Mouse (Mus musculus): ENCODE data around the gene Ptgs1. TPM values are rescaled to one million over a fixed set of nuclear protein-coding genes. Genes with fewer than 3 reads are reported as not detected.

Ptgs1 gene
- polyA plus RNA-seq, 1 experiment from 2014 or later: 30.3 TPM

GRCm38 (mm10) chr2:36210796-36211195 lies 19.4 kb upstream of the Ptgs1 start:
- H3K9ac ChIP-seq (ENCODE audit: low read depth, low read length): 0 out of 2 replicates have a peak overlapping the region, but pooled peaks have one; percentile 30
- WGBS: 5% methylated on average over 30 of the region's 34 CpGs
- H3K36me3 ChIP-seq (ENCODE audit: control insufficient read depth, insufficient read depth, low read length): no peaks in the 10 kb centered on the region
- DNase-seq (ENCODE audit: low spot score): no peak
- H3K9me3 ChIP-seq (ENCODE audit: control insufficient read depth, low read length): no peaks in the 10 kb centered on the region
- no peaks in the 10 kb centered on the region; the same call in 1 of the 2 replicates for H3K4me1 ChIP-seq (replicated peaks; ENCODE audit: control insufficient read depth, insufficient read depth, low read length)
- H3K27me3 ChIP-seq (replicated peaks; ENCODE audit: control insufficient read depth, insufficient read depth, low read length): peaks cover 19% of the 10 kb centered on the region
- peak overlapping the region; percentile 54 for H3K4me2 ChIP-seq
- H3K27ac ChIP-seq (ENCODE audit: low read depth, low read length): no peak overlapping the region
- H3K4me3 ChIP-seq (ENCODE audit: low read depth, low read length): peak overlapping the region; percentile 13; the same call in 1 of the 2 replicates
- no peak for ATAC-seq (replicated peaks; ENCODE audit: low FRiP score)

- no peak overlapping the region for H3K27ac ChIP-seq (ENCODE audit: low read depth, low read length)
- 34% methylated on average over 7 of the region's 7 CpGs for WGBS
- H3K4me2 ChIP-seq: no peak overlapping the region
- H3K4me3 ChIP-seq (ENCODE audit: low read depth, low read length): no peak overlapping the region
- H3K9me3 ChIP-seq (ENCODE audit: control insufficient read depth, low read length): no peaks in the 10 kb centered on the region
- ATAC-seq (replicated peaks; ENCODE audit: low FRiP score): no peak
- H3K27me3 ChIP-seq (replicated peaks; ENCODE audit: control insufficient read depth, insufficient read depth, low read length): peaks cover 19% of the 10 kb centered on the region
- H3K9ac ChIP-seq (ENCODE audit: low read depth, low read length): no peak overlapping the region
- DNase-seq (ENCODE audit: low spot score): no peak
- H3K36me3 ChIP-seq (ENCODE audit: control insufficient read depth, insufficient read depth, low read length): no peaks in the 10 kb centered on the region
- peaks cover 5% of the 10 kb centered on the region; the same call in 1 of the 2 replicates for H3K4me1 ChIP-seq (replicated peaks; ENCODE audit: control insufficient read depth, insufficient read depth, low read length)
These were observed 18.4 kb upstream of the Ptgs1 start for GRCm38 (mm10) chr2:36211785-36212184.

- no peak overlapping the region for H3K4me3 ChIP-seq (ENCODE audit: low read depth, low read length)
- 51% methylated on average over 7 of the region's 7 CpGs for WGBS
- DNase-seq (ENCODE audit: low spot score) (no peak), ATAC-seq (replicated peaks; ENCODE audit: low FRiP score) (no peak)
- peaks cover 8% of the 10 kb centered on the region; the same call in 1 of the 2 replicates for H3K4me1 ChIP-seq (replicated peaks; ENCODE audit: control insufficient read depth, insufficient read depth, low read length)
- no peak overlapping the region for H3K27ac ChIP-seq (ENCODE audit: low read depth, low read length)
- peaks cover 19% of the 10 kb centered on the region for H3K27me3 ChIP-seq (replicated peaks; ENCODE audit: control insufficient read depth, insufficient read depth, low read length)
- no peaks in the 10 kb centered on the region for H3K9me3 ChIP-seq (ENCODE audit: control insufficient read depth, low read length)
- H3K4me2 ChIP-seq: no peak overlapping the region
- H3K36me3 ChIP-seq (ENCODE audit: control insufficient read depth, insufficient read depth, low read length): no peaks in the 10 kb centered on the region
- H3K9ac ChIP-seq (ENCODE audit: low read depth, low read length): no peak overlapping the region
These were observed 17.1 kb upstream of the Ptgs1 start for GRCm38 (mm10) chr2:36213108-36213507.

- Histone ChIP-seq H3K4me1 (replicated peaks; ENCODE audit: control insufficient read depth, insufficient read depth, low read length) (peaks cover 8% of the 10 kb centered on the region; the same call in 1 of the 2 replicates), H3K9ac (ENCODE audit: low read depth, low read length) (no peak overlapping the region), H3K9me3 (ENCODE audit: control insufficient read depth, low read length) (no peaks in the 10 kb centered on the region), H3K4me2 (peak overlapping the region; percentile 49), H3K4me3 (ENCODE audit: low read depth, low read length) (no peak overlapping the region), H3K27ac (ENCODE audit: low read depth, low read length) (no peak overlapping the region), H3K36me3 (ENCODE audit: control insufficient read depth, insufficient read depth, low read length) (no peaks in the 10 kb centered on the region), H3K27me3 (replicated peaks; ENCODE audit: control insufficient read depth, insufficient read depth, low read length) (peaks cover 19% of the 10 kb centered on the region)
- ATAC-seq (replicated peaks; ENCODE audit: low FRiP score): peak; percentile 66
- peak; percentile 79 for DNase-seq (ENCODE audit: low spot score)
- 8% methylated on average over 8 of the region's 8 CpGs for WGBS
These were observed 16.2 kb upstream of the Ptgs1 start for GRCm38 (mm10) chr2:36214023-36214422.

- Histone ChIP-seq H3K36me3 (ENCODE audit: control insufficient read depth, insufficient read depth, low read length) (no peaks in the 10 kb centered on the region), H3K27ac (ENCODE audit: low read depth, low read length) (no peak overlapping the region), H3K9ac (ENCODE audit: low read depth, low read length) (no peak overlapping the region), H3K4me1 (replicated peaks; ENCODE audit: control insufficient read depth, insufficient read depth, low read length) (peaks cover 8% of the 10 kb centered on the region; the same call in 1 of the 2 replicates), H3K4me2 (peak overlapping the region; percentile 49), H3K9me3 (ENCODE audit: control insufficient read depth, low read length) (no peaks in the 10 kb centered on the region), H3K4me3 (ENCODE audit: low read depth, low read length) (no peak overlapping the region), H3K27me3 (replicated peaks; ENCODE audit: control insufficient read depth, insufficient read depth, low read length) (peaks cover 17% of the 10 kb centered on the region)
- DNase-seq (ENCODE audit: low spot score): no peak
- no peak for ATAC-seq (replicated peaks; ENCODE audit: low FRiP score)
- WGBS: 60% methylated on average over 5 of the region's 5 CpGs
These were observed 15.8 kb upstream of the Ptgs1 start for GRCm38 (mm10) chr2:36214425-36214824.

- Histone ChIP-seq H3K27ac (ENCODE audit: low read depth, low read length) (no peak overlapping the region), H3K9ac (ENCODE audit: low read depth, low read length) (no peak overlapping the region), H3K27me3 (replicated peaks; ENCODE audit: control insufficient read depth, insufficient read depth, low read length) (peaks cover 15% of the 10 kb centered on the region), H3K4me3 (ENCODE audit: low read depth, low read length) (no peak overlapping the region), H3K4me2 (no peak overlapping the region), H3K36me3 (ENCODE audit: control insufficient read depth, insufficient read depth, low read length) (no peaks in the 10 kb centered on the region), H3K4me1 (replicated peaks; ENCODE audit: control insufficient read depth, insufficient read depth, low read length) (peaks cover 8% of the 10 kb centered on the region; the same call in 1 of the 2 replicates), H3K9me3 (ENCODE audit: control insufficient read depth, low read length) (no peaks in the 10 kb centered on the region)
- ATAC-seq (replicated peaks; ENCODE audit: low FRiP score) (no peak), DNase-seq (ENCODE audit: low spot score) (no peak)
- WGBS: 83% methylated on average over 5 of the region's 5 CpGs
These were observed 15.0 kb upstream of the Ptgs1 start for GRCm38 (mm10) chr2:36215203-36215739.

GRCm38 (mm10) chr2:36216546-36216945 lies 13.7 kb upstream of the Ptgs1 start:
- peaks cover 5% of the 10 kb centered on the region for H3K27me3 ChIP-seq (replicated peaks; ENCODE audit: control insufficient read depth, insufficient read depth, low read length)
- peak overlapping the region; percentile 74 for H3K27ac ChIP-seq (ENCODE audit: low read depth, low read length)
- ATAC-seq (replicated peaks; ENCODE audit: low FRiP score): peak; percentile 22; the same call in 1 of the 2 replicates
- no peaks in the 10 kb centered on the region for H3K9me3 ChIP-seq (ENCODE audit: control insufficient read depth, low read length)
- H3K4me3 ChIP-seq (ENCODE audit: low read depth, low read length): no peak overlapping the region
- H3K36me3 ChIP-seq (ENCODE audit: control insufficient read depth, insufficient read depth, low read length): no peaks in the 10 kb centered on the region
- DNase-seq (ENCODE audit: low spot score): no peak
- no peak overlapping the region for H3K9ac ChIP-seq (ENCODE audit: low read depth, low read length)
- H3K4me2 ChIP-seq: peak overlapping the region; percentile 41; the same call in 1 of the 2 replicates
- H3K4me1 ChIP-seq (replicated peaks; ENCODE audit: control insufficient read depth, insufficient read depth, low read length): peaks cover 8% of the 10 kb centered on the region; the same call in 1 of the 2 replicates

- Histone ChIP-seq H3K4me1 (replicated peaks; ENCODE audit: control insufficient read depth, insufficient read depth, low read length) (peaks cover 8% of the 10 kb centered on the region; the same call in 1 of the 2 replicates), H3K4me2 (peak overlapping the region; percentile 41), H3K4me3 (ENCODE audit: low read depth, low read length) (peak overlapping the region; percentile 20), H3K36me3 (ENCODE audit: control insufficient read depth, insufficient read depth, low read length) (no peaks in the 10 kb centered on the region), H3K27ac (ENCODE audit: low read depth, low read length) (peak overlapping the region; percentile 74), H3K27me3 (replicated peaks; ENCODE audit: control insufficient read depth, insufficient read depth, low read length) (peaks cover 1% of the 10 kb centered on the region), H3K9ac (ENCODE audit: low read depth, low read length) (no peak overlapping the region; the same call in 1 of the 2 replicates), H3K9me3 (ENCODE audit: control insufficient read depth, low read length) (no peaks in the 10 kb centered on the region)
- ATAC-seq (replicated peaks; ENCODE audit: low FRiP score): peak; percentile 47
- 33% methylated on average over 4 of the region's 4 CpGs for WGBS
- no peak for DNase-seq (ENCODE audit: low spot score)
These were observed 13.2 kb upstream of the Ptgs1 start for GRCm38 (mm10) chr2:36216953-36217573.
